Mouse (Mus musculus) A20 (cell line): ENCODE measurements around the gene Gzmm.
"Not testable (repeated sequence)": the region's sequence is repeated elsewhere in the genome, so short reads cannot be mapped to it uniquely, and the experiment has no call there.

Experiments
- DNase-seq: peaks from one replicate; pipeline ENCODE4 v3.0.0-alpha.2; 2011; ENCODE audit warnings: low read depth, low spot score

Gene Gzmm

GRCm38 (mm10) chr10:79701443-79702129, 12.8 kb downstream of the Gzmm start:
- no peak for DNase-seq

- not testable (repeated sequence) for DNase-seq
Measured at GRCm38 (mm10) chr10:79702970-79703369, 14.2 kb downstream of the Gzmm start.

GRCm38 (mm10) chr10:79703541-79703940, 14.7 kb downstream of the Gzmm start:
- DNase-seq, result no peak

- peak; percentile 100 for DNase-seq
Measured at GRCm38 (mm10) chr10:79704065-79704969, 15.5 kb downstream of the Gzmm start, which contains the start of gene Bsg. Gene Bsg, plus strand, starts transcription at chr10:79704491.

- DNase-seq, result no peak
Measured at GRCm38 (mm10) chr10:79704970-79705360, 16.1 kb downstream of the Gzmm start.

GRCm38 (mm10) chr10:79705951-79706350, 17.1 kb downstream of the Gzmm start:
- no peak for DNase-seq

GRCm38 (mm10) chr10:79706406-79707094, 17.7 kb downstream of the Gzmm start:
- no peak for DNase-seq

GRCm38 (mm10) chr10:79707162-79707561, 18.3 kb downstream of the Gzmm start:
- DNase-seq, result no peak

- DNase-seq, result no peak
Measured at GRCm38 (mm10) chr10:79707759-79708158, 18.9 kb downstream of the Gzmm start.

GRCm38 (mm10) chr10:79708668-79709067, 19.8 kb downstream of the Gzmm start:
- DNase-seq, result no peak

- DNase-seq, result no peak
Measured at GRCm38 (mm10) chr10:79709307-79709706, 20.5 kb downstream of the Gzmm start.

- peak; percentile 71 for DNase-seq
Measured at GRCm38 (mm10) chr10:79712029-79712428, 23.2 kb downstream of the Gzmm start.

- peak; percentile 71 for DNase-seq
Measured at GRCm38 (mm10) chr10:79712499-79713126, 23.8 kb downstream of the Gzmm start.

- DNase-seq, result no peak
Measured at GRCm38 (mm10) chr10:79713163-79713562, 24.3 kb downstream of the Gzmm start.

- DNase-seq, result no peak
Measured at GRCm38 (mm10) chr10:79714996-79715395, 26.2 kb downstream of the Gzmm start.

- DNase-seq, result no peak
Measured at GRCm38 (mm10) chr10:79716254-79716987, 27.6 kb downstream of the Gzmm start, which contains the start of gene Hcn2. Gene Hcn2, plus strand, starts transcription at chr10:79716634.

GRCm38 (mm10) chr10:79716988-79717355, 28.2 kb downstream of the Gzmm start:
- DNase-seq, result peak; percentile 40

GRCm38 (mm10) chr10:79717640-79718357, 29.0 kb downstream of the Gzmm start:
- peak; percentile 48 for DNase-seq

GRCm38 (mm10) chr10:79721089-79721488, 32.3 kb downstream of the Gzmm start:
- no peak for DNase-seq

GRCm38 (mm10) chr10:79723047-79723446, 34.2 kb downstream of the Gzmm start:
- no peak for DNase-seq
